Mouse (Mus musculus) myocyte (in vitro differentiated cells): Measurements from ENCODE around the gene Nphs2.
A peak's percentile ranks its signal among the peaks of the same experiment; 100 is the strongest.

ENCODE experiments used
- E2F4 ChIP-seq: IDR thresholded peaks from one replicate; pipeline ENCODE4 v1.6.1; 2011; ENCODE audit warnings: mild to moderate bottlenecking, control low read depth, moderate library complexity; ENCODE audit not compliant: insufficient read depth
- POLR2A ChIP-seq: IDR thresholded peaks from one replicate; pipeline ENCODE4 v1.6.1; 2011; ENCODE audit warnings: low read depth, mild to moderate bottlenecking, control low read depth, moderate library complexity; ENCODE audit not compliant: insufficient read length
- REST ChIP-seq: IDR thresholded peaks from one replicate; pipeline ENCODE4 v1.6.1; 2011; ENCODE audit warnings: mild to moderate bottlenecking, control low read depth, moderate library complexity; ENCODE audit not compliant: insufficient read depth, insufficient read length
- TCF12 ChIP-seq: IDR thresholded peaks from one replicate; pipeline ENCODE4 v1.6.1; 2011; ENCODE audit warnings: mild to moderate bottlenecking, control low read depth; ENCODE audit not compliant: poor library complexity, insufficient read depth, severe bottlenecking

DNA sequence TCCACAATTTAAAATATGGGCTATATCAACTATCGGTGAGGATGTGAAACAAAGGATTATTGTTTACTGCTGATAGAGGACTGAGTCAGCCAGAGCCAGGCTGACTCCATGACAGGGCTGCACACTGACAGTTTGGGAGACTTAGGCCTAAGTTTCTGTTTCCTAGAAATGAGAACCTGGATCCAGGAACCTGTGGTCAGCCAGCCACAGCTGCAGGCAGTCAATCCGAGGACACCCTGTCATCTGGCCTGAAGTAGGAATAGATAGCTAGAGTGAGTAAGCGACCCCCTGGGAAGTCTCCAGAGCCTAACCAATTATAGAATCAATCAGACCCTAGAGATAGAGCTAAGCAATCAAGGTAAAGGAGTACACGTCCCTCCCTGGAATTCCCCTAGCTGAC, 33.9 kb downstream of the Nphs2 start:
- TF ChIP-seq TCF12 = peak; percentile 21
- TF ChIP-seq POLR2A = no peak
- TF ChIP-seq E2F4 = no peak
- TF ChIP-seq REST = no peak
